Mouse (Mus musculus) spleen, embryonic (tissue): ENCODE measurements around the gene Arhgdib.

ENCODE experiments used
- CTCF ChIA-PET: fragments of 350-600 bp; sonication (Branson Sonifier 250); formaldehyde crosslinking; loops from one replicate; lab custom pipeline; 2022; lab: Charles Lee

Gene Arhgdib

DNA sequence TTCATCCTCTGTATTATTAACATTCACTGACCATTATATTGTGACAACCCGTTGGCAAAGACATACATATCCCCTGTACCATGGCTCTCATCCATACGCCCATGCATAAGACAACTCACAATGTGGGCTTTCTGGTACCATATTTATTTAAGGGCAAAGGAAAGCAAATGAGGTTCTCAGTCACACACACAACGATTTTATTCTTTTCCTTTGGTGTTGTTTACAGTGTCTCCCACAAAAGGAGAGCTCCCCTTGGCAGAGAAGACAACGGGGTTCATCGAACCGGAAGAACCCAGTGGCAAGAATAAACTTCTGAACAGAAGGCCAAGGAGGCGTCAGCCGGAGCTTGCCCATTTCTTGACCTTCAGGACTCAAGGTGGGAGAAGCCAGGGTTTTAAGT lies 18.2 kb downstream of the Arhgdib start, which contains the start of gene Pde6h:
Gene Pde6h, plus strand, starts transcription at position 301 of the 400 bp plus-strand sequence.
- CTCF ChIA-PET, result no interaction called here

- CTCF ChIA-PET, result no interaction called here
These were observed 18.8 kb downstream of the Arhgdib start for GRCm38 (mm10) chr6:136922871-136923270.

- CTCF ChIA-PET, result interaction anchor here (0.5 to 1.1 kb wide), 2 partner anchors 10 to 60 kb away, joined by 3 to 4 read pairs; no protein-coding TSS in a partner anchor
These were observed 19.6 kb downstream of the Arhgdib start, which contains the start of gene Erp27 for GRCm38 (mm10) chr6:136922080-136922479. Gene Erp27 (minus strand): TSS chr6:136922180.

GRCm38 (mm10) chr6:136921601-136922000 lies 20.1 kb downstream of the Arhgdib start:
- CTCF ChIA-PET, result interaction anchor here (0.5 to 1.1 kb wide), 3 partner anchors 11 to 526 kb away, joined by 3 to 4 read pairs (median 3); no protein-coding TSS in a partner anchor

DNA sequence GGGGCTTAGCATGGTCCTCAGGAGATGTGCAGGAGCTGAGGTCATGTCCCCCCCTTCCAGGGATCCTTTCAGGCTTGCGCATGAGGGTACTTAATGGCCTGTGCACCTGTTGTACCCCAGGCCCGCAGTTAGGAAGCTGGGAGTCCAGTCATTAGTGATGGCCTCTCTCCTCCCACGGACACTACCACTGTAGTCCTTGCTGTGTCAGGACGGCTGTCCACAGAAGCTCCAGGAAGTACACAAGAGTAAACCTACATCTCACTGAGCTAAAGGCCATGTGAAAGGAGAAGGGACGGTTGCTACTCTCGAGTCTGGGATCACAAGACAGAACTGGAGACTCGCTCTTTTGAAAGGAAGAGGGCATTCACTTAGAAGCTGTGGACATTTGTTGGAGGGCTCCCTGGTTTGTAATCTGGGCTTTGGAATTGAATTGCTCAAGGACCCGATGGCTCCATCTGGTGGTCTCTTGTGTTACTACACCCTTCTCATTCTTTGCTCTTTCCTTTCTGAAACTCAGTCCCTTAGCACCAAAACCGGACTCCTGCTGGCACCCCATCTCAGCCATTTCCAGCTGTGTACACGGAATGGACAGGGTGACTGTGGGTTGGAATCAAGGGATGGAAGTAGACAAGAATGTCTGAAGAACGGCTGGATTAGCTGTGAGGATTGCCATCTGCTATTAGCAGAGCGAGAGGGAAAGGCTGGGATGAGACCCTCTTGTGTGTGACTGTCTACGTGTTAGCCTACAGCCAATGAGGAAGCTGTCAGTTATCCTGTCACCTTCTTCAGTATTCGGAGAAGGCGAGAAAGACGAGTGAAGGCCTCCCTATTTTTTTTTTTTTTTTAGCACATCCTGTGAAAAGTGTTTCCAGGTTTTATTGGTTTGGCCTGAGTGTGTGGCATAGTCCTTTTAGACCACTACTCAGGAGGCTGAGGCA lies 21.1 kb downstream of the Arhgdib start:
- CTCF ChIA-PET, result interaction anchor here (0.6 to 1.3 kb wide), 7 partner anchors 10 to 1806 kb away, joined by 3 to 5 read pairs (median 3); no protein-coding TSS in a partner anchor

GRCm38 (mm10) chr6:136917885-136918284 lies 23.8 kb downstream of the Arhgdib start:
- CTCF ChIA-PET, result no interaction called here

DNA sequence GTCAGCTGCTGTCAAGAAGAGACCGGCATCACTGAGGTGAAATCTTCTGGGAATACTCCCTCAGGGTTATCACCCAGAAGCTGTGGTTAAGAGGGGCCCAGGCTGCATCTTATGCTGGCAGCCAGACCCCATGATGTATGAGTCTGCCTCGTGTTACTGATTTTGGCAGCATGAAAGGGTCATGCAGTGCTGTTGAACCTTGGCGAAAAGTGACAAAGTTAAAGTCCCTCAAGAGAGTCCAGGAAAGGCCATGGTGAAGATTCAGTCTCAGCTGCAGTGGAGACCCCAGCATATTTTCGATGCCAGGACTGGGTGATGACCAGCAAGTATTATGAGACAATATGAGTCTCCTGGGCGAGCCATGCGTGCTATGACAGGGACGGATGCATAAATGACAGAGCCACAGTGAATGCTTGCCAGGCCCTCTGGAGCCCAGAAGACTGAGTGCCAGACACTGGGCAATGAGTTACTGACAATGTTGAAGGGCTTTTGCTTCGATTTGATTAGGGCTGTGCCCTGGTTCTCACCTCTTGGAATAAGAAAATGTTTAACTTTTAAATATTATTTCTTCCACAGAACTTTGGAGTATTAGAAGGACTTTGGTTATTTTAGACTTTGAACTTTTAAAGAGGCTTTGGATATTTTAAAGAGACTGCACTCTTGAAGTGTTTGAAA lies 25.8 kb downstream of the Arhgdib start:
- CTCF ChIA-PET, result no interaction called here

- CTCF ChIA-PET, result interaction anchor here (0.6 kb wide), 1 partner anchor 55 kb away, joined by 3 read pairs; no protein-coding TSS in a partner anchor
These were observed 27.5 kb downstream of the Arhgdib start for GRCm38 (mm10) chr6:136914234-136914633.

GRCm38 (mm10) chr6:136913384-136914126 lies 28.1 kb downstream of the Arhgdib start:
- CTCF ChIA-PET, result interaction anchor here (0.8 kb wide), 1 partner anchor 52 kb away, joined by 7 read pairs; no protein-coding TSS in a partner anchor

DNA sequence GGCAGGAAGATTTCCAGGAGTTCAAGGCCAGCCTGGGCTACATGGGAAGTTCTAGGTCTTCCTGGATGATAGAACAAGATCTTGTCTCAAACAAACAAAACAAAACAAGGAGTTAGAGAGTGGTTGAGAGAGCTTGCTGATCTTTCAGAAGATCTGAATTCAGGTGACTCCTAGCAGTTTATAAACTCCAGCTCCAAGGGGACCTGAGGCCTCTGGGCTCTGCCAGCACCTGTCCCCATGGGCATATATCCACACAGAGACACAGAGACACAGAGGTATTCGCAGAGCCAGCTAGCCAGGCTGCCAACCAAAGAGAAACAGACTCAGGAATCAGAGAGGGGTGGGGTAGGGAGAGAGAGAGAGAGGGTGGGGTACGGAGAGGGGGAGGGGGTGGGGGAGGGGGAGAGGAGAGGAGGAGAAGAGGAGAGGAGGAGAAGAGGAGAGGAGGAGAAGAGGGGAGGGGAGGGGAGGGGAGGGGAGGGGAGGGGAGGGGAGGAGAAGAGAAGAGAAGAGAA lies 28.9 kb downstream of the Arhgdib start:
- CTCF ChIA-PET, result no interaction called here

DNA sequence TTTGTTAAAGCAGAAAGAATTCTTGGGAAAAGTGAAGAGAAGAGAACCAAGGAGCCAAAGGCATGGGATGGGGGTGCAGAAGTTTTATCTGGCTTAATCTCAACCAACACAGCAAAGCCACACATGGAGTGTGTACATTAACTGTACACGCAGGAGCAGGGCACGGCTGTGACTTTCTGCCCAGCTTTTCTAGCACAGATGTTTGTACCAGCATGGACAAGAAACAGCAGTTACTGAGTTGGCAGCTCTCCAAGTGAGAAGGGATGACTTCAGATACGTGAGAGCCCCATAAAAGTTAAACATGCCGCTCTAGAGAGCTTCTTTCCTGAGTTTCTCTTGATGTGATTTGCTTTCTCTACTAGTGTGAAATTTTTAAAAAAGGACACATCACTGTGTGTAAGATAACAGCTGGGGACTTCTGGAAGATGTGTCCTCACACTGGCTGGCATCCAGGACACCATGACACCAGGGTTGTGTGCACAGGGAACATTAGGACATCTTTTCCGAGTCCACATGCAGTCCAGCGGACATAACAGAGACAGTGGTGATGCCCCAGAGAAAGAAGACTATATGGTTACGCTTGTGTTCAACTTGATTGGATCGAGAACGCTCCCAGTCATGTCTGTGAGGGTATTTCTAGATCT lies 31.3 kb downstream of the Arhgdib start:
- CTCF ChIA-PET, result no interaction called here

- CTCF ChIA-PET, result no interaction called here
These were observed 34.8 kb downstream of the Arhgdib start for GRCm38 (mm10) chr6:136906937-136907293.

DNA sequence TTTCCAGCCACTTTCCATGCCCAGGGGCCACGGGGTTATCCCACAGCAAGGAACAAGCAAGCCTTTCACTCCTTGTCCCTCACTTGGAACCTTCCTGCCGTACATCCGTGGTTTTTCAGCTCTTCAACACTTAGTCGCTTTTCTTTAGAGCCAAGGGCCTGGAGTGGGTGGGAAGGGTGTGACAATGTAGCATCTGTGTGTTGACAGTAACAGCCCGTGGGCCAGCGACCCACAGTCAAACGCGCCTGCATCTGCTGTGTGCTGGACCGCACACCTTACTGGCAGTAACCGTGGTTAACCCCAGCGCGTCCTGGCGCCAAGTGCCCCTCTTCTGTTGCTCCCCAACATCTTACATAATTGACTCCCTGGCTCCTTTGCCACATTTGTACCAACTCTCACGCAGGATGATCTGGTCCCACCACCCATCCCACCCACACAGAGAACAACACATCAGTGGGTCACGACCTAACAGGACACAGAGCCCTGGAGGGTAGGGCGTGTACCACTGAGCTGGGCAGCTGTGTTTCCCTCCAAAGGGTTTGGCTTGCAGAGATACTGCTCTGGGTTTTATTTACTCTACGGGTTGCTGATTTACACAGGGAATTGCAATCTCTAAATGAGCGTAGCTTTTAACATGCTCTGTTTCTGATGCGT lies 35.3 kb downstream of the Arhgdib start:
- CTCF ChIA-PET, result no interaction called here

- CTCF ChIA-PET, result interaction anchor here (1.0 kb wide), 1 partner anchor 16 kb away, joined by 4 read pairs; no protein-coding TSS in a partner anchor
These were observed 37.7 kb downstream of the Arhgdib start for GRCm38 (mm10) chr6:136903885-136904470.

GRCm38 (mm10) chr6:136902527-136902926 lies 39.2 kb downstream of the Arhgdib start:
- CTCF ChIA-PET, result no interaction called here

DNA sequence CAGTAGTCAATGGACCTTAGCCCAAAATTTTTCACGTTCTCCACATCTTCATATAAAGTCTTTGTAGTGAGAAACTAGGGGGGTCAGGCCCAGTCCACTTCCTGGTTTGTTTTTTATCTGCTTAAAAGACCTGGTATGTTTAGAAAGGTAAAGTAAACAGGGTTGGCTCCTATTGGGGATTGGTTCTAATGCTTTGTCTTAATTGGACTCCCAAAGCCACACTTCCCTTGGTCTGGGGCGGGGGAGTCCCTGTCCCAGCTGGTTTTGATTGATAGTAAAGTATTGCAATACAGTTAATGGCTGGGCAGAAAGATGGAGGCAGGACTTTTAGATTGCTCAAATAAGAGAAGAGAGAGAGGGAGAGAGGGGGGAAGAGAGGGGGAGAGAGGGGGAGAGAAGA lies 40.7 kb downstream of the Arhgdib start:
- CTCF ChIA-PET, result no interaction called here

DNA sequence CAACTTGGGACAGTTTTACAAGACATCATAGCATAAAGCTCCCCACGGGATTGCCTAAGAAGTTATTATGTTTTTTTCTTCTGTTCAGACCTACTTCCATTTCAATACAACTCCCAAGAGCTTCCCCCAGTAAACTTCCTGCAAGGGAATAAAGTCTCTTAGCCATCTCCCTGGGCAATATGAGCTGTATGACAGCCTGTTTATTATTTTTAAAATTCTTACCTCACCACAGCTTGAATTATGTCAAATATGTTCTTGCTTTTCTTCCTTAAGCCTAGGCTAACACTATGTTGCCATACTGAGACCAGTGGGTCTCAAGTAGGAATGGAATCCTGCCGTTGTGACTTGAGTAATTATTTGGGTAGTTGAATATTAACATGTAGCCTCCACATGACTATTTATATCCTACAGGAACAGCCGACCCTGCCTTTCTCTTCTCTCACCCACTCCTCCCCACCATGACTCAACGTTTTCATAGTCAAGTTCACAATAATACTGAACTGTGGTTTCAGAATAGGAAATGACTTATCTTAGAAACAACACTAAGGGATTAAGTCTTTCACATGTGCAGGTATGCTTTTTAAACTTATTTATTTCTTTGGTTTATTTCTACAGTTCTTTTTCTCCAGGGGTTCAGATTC lies 41.2 kb downstream of the Arhgdib start:
- CTCF ChIA-PET, result no interaction called here

- CTCF ChIA-PET, result no interaction called here
These were observed 42.7 kb downstream of the Arhgdib start for GRCm38 (mm10) chr6:136898954-136899353.

- CTCF ChIA-PET, result no interaction called here
These were observed 43.5 kb downstream of the Arhgdib start for GRCm38 (mm10) chr6:136898222-136898621.
